Mouse (Mus musculus) liver, adult 2 months (tissue): ENCODE data around the gene Wdr11. TPM values are rescaled to one million over a fixed set of nuclear protein-coding genes. Genes with fewer than 3 reads are reported as not detected.

Experiments
- DNase-seq: peaks from one replicate; pipeline ENCODE4 v3.0.0-alpha.2; 2011; ENCODE audit warnings: low read depth, low spot score; ENCODE audit errors: extremely low read depth
- H3K27ac ChIP-seq: fragments of 200-500 bp; replicated peaks from 2 replicates; pipeline ENCODE4 v1.5.1; 2012; ENCODE audit warnings: low read depth, mild to moderate bottlenecking, control low read depth, inconsistent platforms, low read length; ENCODE audit not compliant: insufficient read depth
- H3K27me3 ChIP-seq: fragments of 200-500 bp; 2 replicates; pipeline ENCODE4 v1.6.1; 2012; ENCODE audit warnings: mild to moderate bottlenecking, moderate library complexity, low read length, inconsistent platforms; ENCODE audit not compliant: control insufficient read depth, insufficient read depth
- H3K36me3 ChIP-seq: fragments of 200-500 bp; 2 replicates; pipeline ENCODE4 v1.6.1; 2012; ENCODE audit warnings: low read length, inconsistent platforms; ENCODE audit not compliant: control insufficient read depth, insufficient read depth
- H3K4me1 ChIP-seq: fragments of 200-500 bp; 2 replicates; pipeline ENCODE4 v1.6.1; 2011; ENCODE audit warnings: low read length; ENCODE audit not compliant: control insufficient read depth, insufficient read depth
- H3K4me3 ChIP-seq: fragments of 200-500 bp; 2 replicates; pipeline ENCODE4 v1.5.1; 2011; ENCODE audit warnings: low read depth, mild to moderate bottlenecking, control low read depth, low read length, moderate library complexity; ENCODE audit not compliant: insufficient read depth
- H3K79me2 ChIP-seq: fragments of 200-500 bp; 2 replicates; pipeline ENCODE4 v1.6.1; 2012; ENCODE audit warnings: inconsistent platforms, mild to moderate bottlenecking, low read length, moderate library complexity; ENCODE audit not compliant: control insufficient read depth, insufficient read depth
- H3K9ac ChIP-seq: fragments of 200-500 bp; 2 replicates; pipeline ENCODE4 v1.6.1; 2012; ENCODE audit warnings: low read depth, mild to moderate bottlenecking, control low read depth, inconsistent platforms, low read length
- CTCF ChIP-seq: fragments of 200-500 bp; IDR thresholded peaks from 2 replicates; pipeline ENCODE4 v1.5.1; 2011; ENCODE audit warnings: low read depth, low read length, control low read depth
- POLR2A ChIP-seq: fragments of 200-500 bp; IDR thresholded peaks from 2 replicates; pipeline ENCODE4 v1.6.1; 2011; ENCODE audit warnings: low read length, control low read depth; ENCODE audit not compliant: insufficient read depth; ENCODE audit errors: extremely low read depth
- WGBS: fragments of 180-500 bp; shearing (Covaris S2); methylation state at CpG from one replicate; pipeline ENCODE4 v1.1.7; 2018; 5-methylcytosine and 5-hydroxymethylcytosine counted together
- polyA plus RNA-seq: library from polyadenylated mRNA; depleted of rRNA; stranded (reverse); fragments of >200 nt; gene quantifications from 2 replicates; pipeline ENCODE4 v1.2.3, GENCODE M21; 2012
- total RNA-seq: library from RNA; depleted of rRNA; stranded (reverse); fragments of >200 nt; gene quantifications from 2 replicates; pipeline ENCODE4 v1.2.3, GENCODE M21; 2014

Gene Wdr11
- total and polyA plus RNA-seq, 2 experiments = 11.6 to 27.3 TPM

DNA sequence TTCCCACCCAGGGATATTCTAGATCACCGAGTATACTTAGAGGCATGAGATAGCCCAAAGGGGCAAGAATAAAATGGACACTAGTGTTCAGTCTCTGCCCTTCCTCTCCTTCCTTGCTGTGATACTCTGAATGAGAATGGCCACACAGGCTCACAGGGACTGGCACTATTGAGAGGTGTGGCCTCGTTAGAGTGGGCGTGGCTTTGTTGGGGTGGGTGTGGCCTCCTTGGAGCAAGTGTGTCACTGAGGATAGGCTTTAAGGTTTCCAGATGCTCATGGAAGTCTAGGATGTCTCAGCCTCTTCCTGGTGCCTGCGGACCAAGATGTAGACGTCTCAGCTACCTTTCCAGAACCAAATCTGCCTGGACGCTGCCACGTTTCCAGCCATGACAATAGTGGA lies 56.1 kb downstream of the Wdr11 start:
- WGBS = 69% methylated on average over 7 of the region's 7 CpGs
- H3K4me1 ChIP-seq = no peaks in the 10 kb centered on the region
- H3K36me3 ChIP-seq = no peaks in the 10 kb centered on the region
- H3K27ac ChIP-seq = no peak overlapping the region
- H3K27me3 ChIP-seq = no peaks in the 10 kb centered on the region
- H3K9ac ChIP-seq = no peak overlapping the region
- TF ChIP-seq CTCF (no peak), POLR2A (no peak)
- H3K79me2 ChIP-seq = no peaks in the 10 kb centered on the region
- H3K4me3 ChIP-seq = no peak overlapping the region
- DNase-seq = no peak

DNA sequence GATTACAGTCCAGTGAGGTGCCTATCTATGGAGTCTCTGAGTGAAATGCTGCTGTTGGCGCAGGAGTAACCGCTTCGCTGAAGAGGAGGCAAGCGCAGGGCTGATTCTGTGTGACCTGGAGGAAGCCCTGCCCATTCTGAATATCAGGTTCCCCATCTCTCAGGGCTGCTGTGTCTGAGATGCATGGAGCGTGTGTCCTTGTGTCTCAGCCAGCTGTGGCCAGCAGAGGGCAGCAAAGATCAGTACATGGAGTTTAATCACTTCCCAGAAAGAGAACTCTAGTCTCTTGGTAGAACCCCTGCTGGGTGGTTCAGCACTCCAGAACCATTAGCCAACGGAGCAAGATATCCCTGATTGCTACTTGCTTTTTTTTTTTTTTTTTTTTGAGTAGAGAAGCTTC lies 57.3 kb downstream of the Wdr11 start:
- 3% methylated on average over 6 of the region's 6 CpGs for WGBS
- H3K79me2 ChIP-seq = no peaks in the 10 kb centered on the region
- H3K9ac ChIP-seq = no peak overlapping the region
- no peak overlapping the region for H3K4me3 ChIP-seq
- no peaks in the 10 kb centered on the region for H3K36me3 ChIP-seq
- peak; percentile 37 for DNase-seq
- H3K27ac ChIP-seq = no peak overlapping the region
- TF ChIP-seq CTCF (peak; percentile 94), POLR2A (no peak)
- H3K27me3 ChIP-seq = no peaks in the 10 kb centered on the region
- no peaks in the 10 kb centered on the region for H3K4me1 ChIP-seq

DNA sequence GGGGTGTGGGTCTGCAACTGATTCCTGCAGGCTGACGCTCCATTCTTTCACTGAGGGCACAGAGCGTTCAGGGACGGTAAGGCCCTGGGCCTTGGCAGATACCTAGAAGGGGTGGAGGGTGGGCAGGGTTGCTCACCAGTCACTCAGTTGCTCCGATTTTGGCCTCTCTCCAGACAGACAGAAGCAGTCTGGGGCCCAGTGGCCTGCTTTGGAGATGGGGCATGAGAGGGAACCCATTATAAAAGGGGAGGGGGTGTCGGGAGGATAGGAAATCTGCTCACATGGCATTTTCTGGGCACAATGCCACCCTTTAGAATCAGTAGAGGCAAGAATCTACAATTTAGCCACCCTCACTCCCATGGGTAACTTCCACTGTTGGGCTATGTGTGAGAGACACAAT lies 59.1 kb downstream of the Wdr11 start:
- H3K27ac ChIP-seq = no peak overlapping the region
- H3K27me3 ChIP-seq = no peaks in the 10 kb centered on the region
- no peaks in the 10 kb centered on the region for H3K79me2 ChIP-seq
- no peaks in the 10 kb centered on the region for H3K4me1 ChIP-seq
- no peak for DNase-seq
- H3K4me3 ChIP-seq = no peak overlapping the region
- TF ChIP-seq CTCF (no peak), POLR2A (no peak)
- 91% methylated on average over 5 of the region's 5 CpGs for WGBS
- no peak overlapping the region for H3K9ac ChIP-seq
- no peaks in the 10 kb centered on the region for H3K36me3 ChIP-seq

DNA sequence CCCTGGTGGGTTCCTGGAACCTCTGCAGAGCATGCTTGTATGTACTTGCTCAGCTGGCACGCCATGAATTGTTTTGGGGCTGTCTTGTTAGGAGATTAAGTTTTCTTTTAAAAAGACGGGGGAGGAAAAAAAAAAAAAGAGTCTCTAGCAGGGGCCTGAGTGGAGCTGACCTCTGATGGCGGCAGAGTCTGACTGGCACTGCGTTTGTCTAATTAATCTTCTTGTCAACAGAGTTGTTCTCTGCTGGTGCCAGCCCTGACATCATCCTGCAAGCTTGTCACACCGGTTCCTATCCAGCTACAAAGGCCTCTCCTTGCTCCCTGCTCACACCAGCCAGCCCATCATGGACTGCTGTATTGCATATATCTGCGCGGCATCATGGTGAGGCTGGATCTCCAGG lies 60.1 kb downstream of the Wdr11 start:
- WGBS = 71% methylated on average over 7 of the region's 7 CpGs
- no peak for DNase-seq
- H3K4me1 ChIP-seq = no peaks in the 10 kb centered on the region
- no peak overlapping the region for H3K9ac ChIP-seq
- no peaks in the 10 kb centered on the region for H3K27me3 ChIP-seq
- no peak overlapping the region for H3K4me3 ChIP-seq
- TF ChIP-seq POLR2A (no peak), CTCF (no peak)
- no peaks in the 10 kb centered on the region for H3K79me2 ChIP-seq
- no peaks in the 10 kb centered on the region for H3K36me3 ChIP-seq
- no peak overlapping the region for H3K27ac ChIP-seq

DNA sequence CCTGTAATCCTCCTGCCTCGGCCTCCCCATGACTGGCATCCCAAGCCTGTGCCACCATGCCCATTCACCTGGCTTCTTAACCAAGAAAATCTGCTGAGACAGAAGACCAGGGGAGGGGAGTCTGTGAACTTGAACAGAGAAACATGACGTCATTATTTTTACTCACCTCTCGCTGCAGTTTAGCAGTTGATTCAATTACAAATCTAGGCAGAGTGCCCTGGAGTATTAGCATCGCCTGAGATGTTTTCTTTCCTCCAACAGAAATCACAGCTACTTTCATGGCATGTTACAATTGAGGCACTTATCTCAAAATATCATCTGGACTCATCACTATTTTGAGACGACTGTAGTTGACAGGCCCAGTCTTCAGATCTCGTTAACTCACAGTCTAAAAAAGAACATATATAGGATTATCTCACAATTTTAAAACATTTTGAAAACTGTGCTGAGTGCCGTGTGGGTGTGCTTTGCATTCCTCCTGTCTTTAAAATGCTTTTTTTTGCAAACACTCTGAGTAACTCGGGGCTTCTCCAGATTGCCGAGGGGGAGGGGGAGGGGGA lies 61.3 kb downstream of the Wdr11 start:
- no peak overlapping the region for H3K9ac ChIP-seq
- H3K4me1 ChIP-seq = no peaks in the 10 kb centered on the region
- no peak overlapping the region for H3K27ac ChIP-seq
- 58% methylated on average over 9 of the region's 9 CpGs for WGBS
- H3K36me3 ChIP-seq = no peaks in the 10 kb centered on the region
- H3K4me3 ChIP-seq = no peak overlapping the region
- no peaks in the 10 kb centered on the region for H3K79me2 ChIP-seq
- TF ChIP-seq CTCF = no peak
- no peak for TF ChIP-seq POLR2A
- DNase-seq = no peak
- no peaks in the 10 kb centered on the region for H3K27me3 ChIP-seq

DNA sequence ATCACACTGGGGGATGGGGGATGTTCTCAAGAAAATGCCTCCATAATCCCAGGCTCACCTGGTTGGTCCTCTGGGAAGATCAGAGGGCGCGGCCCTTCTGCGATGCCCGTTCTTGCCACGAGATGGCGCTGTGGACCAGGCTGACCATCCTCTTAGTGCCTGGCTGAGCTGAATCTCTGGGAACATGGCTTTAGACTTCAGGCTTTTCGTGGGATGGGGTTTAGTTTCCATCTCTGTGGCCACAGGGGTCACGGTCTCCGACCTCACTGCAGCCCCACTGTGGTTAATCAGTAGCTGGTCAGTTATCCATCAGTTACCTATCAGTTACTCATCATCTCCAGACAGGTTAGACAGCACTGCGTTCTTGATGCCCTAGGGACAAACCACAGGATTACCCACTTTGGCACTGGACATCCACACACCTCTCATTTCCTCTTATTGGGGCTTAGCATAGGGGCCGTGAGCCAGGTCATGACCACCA lies 62.2 kb downstream of the Wdr11 start:
- H3K36me3 ChIP-seq = no peaks in the 10 kb centered on the region
- DNase-seq = peak; percentile 13
- no peak overlapping the region for H3K27ac ChIP-seq
- H3K79me2 ChIP-seq = no peaks in the 10 kb centered on the region
- 7% methylated on average over 11 of the region's 11 CpGs for WGBS
- no peaks in the 10 kb centered on the region for H3K4me1 ChIP-seq
- no peak overlapping the region for H3K9ac ChIP-seq
- H3K27me3 ChIP-seq = no peaks in the 10 kb centered on the region
- H3K4me3 ChIP-seq = no peak overlapping the region
- TF ChIP-seq CTCF (peak; percentile 97), POLR2A (no peak)
